Mouse (Mus musculus) hindbrain, embryonic 13.5 days (tissue): ENCODE measurements around the gene Als2cr12. TPM values are rescaled to one million over a fixed set of nuclear protein-coding genes. Genes with fewer than 3 reads are reported as not detected.
"Not testable (repeated sequence)": the region's sequence is repeated elsewhere in the genome, so short reads cannot be mapped to it uniquely, and the experiment has no call there.

Experiments used
- ATAC-seq: fragments of 200-750 bp; cut with Nextera tagmentation; 2 replicates; pipeline ENCODE4 v1.8.0; 2017; ENCODE audit warnings: moderate TSS enrichment; ENCODE audit not compliant: low FRiP score
- H3K27ac ChIP-seq: fragments of 300-500 bp; sonication (generic); 2 replicates; pipeline ENCODE4 v1.5.1; 2015; ENCODE audit warnings: inconsistent platforms, mild to moderate bottlenecking, moderate library complexity
- H3K27me3 ChIP-seq: fragments of 300-500 bp; sonication (generic); 2 replicates; pipeline ENCODE4 v1.6.1; 2015; ENCODE audit warnings: mild to moderate bottlenecking, inconsistent platforms
- H3K36me3 ChIP-seq: fragments of 300-500 bp; sonication (generic); 2 replicates; pipeline ENCODE4 v1.6.1; 2015; ENCODE audit warnings: mild to moderate bottlenecking, inconsistent platforms
- H3K4me1 ChIP-seq: fragments of 300-500 bp; sonication (generic); replicated peaks from 2 replicates; pipeline ENCODE4 v1.6.1; 2015; ENCODE audit warnings: inconsistent platforms
- H3K4me2 ChIP-seq: fragments of 300-500 bp; sonication (generic); 2 replicates; pipeline ENCODE4 v1.6.1; 2015; ENCODE audit warnings: inconsistent platforms, mild to moderate bottlenecking, moderate library complexity
- H3K4me3 ChIP-seq: fragments of 300-500 bp; sonication (generic); 2 replicates; pipeline ENCODE4 v1.5.1; 2015; ENCODE audit warnings: mild to moderate bottlenecking, inconsistent platforms
- H3K9ac ChIP-seq: fragments of 300-500 bp; sonication (generic); 2 replicates; pipeline ENCODE4 v1.6.1; 2015; ENCODE audit warnings: mild to moderate bottlenecking, inconsistent platforms
- H3K9me3 ChIP-seq: fragments of 300-500 bp; sonication (generic); 2 replicates; pipeline ENCODE4 v1.6.1; 2016; ENCODE audit warnings: inconsistent platforms
- WGBS: fragments of 180-500 bp; shearing (Covaris S2); methylation state at CpG from one replicate; pipeline ENCODE4 v1.1.7; 2015; 5-methylcytosine and 5-hydroxymethylcytosine counted together
- polyA plus RNA-seq: library from polyadenylated mRNA; unstranded; fragments of >200 nt; fragmentation: Nextera tagmentation; extraction: Ambion mirVana; gene quantifications from 2 replicates; pipeline ENCODE4 v1.2.1, GENCODE M21; 2015

Gene Als2cr12
- polyA plus RNA-seq, 1 experiment from 2014 or later, result not detected

- H3K36me3 ChIP-seq, result no peaks in the 10 kb centered on the region
Measured at GRCm38 (mm10) chr1:58668191-58668590, 27.6 kb downstream of the Als2cr12 start.

GRCm38 (mm10) chr1:58663365-58663764 is 32.4 kb downstream of the Als2cr12 start:
- not testable (repeated sequence) for H3K27me3 ChIP-seq, H3K9me3 ChIP-seq, H3K9ac ChIP-seq, H3K36me3 ChIP-seq, H3K4me3 ChIP-seq, H3K4me1 ChIP-seq, H3K4me2 ChIP-seq, ATAC-seq, H3K27ac ChIP-seq
- WGBS, result 95% methylated on average over 3 of the region's 3 CpGs

More at GRCm38 (mm10) chr1:58668191-58668590, 27.6 kb downstream of the Als2cr12 start:
- no peak for ATAC-seq
- Histone ChIP-seq H3K27me3 (no peaks in the 10 kb centered on the region), H3K4me2 (no peak overlapping the region), H3K9ac (no peak overlapping the region), H3K4me1 (no peaks in the 10 kb centered on the region), H3K27ac (no peak overlapping the region), H3K9me3 (no peaks in the 10 kb centered on the region), H3K4me3 (no peak overlapping the region)
- 85% methylated on average over 5 of the region's 5 CpGs for WGBS

- not testable (repeated sequence) for H3K27me3 ChIP-seq, H3K36me3 ChIP-seq, H3K4me1 ChIP-seq, H3K27ac ChIP-seq, H3K9ac ChIP-seq, H3K9me3 ChIP-seq, ATAC-seq, H3K4me3 ChIP-seq, H3K4me2 ChIP-seq
- 90% methylated on average over 5 of the region's 5 CpGs for WGBS
Measured at GRCm38 (mm10) chr1:58662671-58663070, 33.1 kb downstream of the Als2cr12 start.

- H3K27me3 ChIP-seq, result no peaks in the 10 kb centered on the region
- 2% methylated on average over 37 of the region's 37 CpGs for WGBS
- H3K27ac ChIP-seq, result no peak overlapping the region
- ATAC-seq, result peak; percentile 77
- no peaks in the 10 kb centered on the region for H3K36me3 ChIP-seq
- peak overlapping the region; percentile 57 for H3K4me3 ChIP-seq
- H3K4me1 ChIP-seq, result no peaks in the 10 kb centered on the region; the same call in 1 of the 2 replicates
- peak overlapping the region; percentile 79 for H3K4me2 ChIP-seq
- peak overlapping the region; percentile 79 for H3K9ac ChIP-seq
- H3K9me3 ChIP-seq, result no peaks in the 10 kb centered on the region
Measured at GRCm38 (mm10) chr1:58652480-58653403, 43.0 kb downstream of the Als2cr12 start.

GRCm38 (mm10) chr1:58651571-58652456 is 44.0 kb downstream of the Als2cr12 start:
- not testable (repeated sequence) for H3K27me3 ChIP-seq, H3K36me3 ChIP-seq, ATAC-seq, H3K9me3 ChIP-seq, H3K4me1 ChIP-seq, H3K27ac ChIP-seq
- peak overlapping the region; percentile 79 for H3K4me2 ChIP-seq
- 0 out of 2 replicates have a peak overlapping the region, but pooled peaks have one; percentile 79 for H3K9ac ChIP-seq
- H3K4me3 ChIP-seq, result peak overlapping the region; percentile 57
- WGBS, result 86% methylated on average over 17 of the region's 17 CpGs

GRCm38 (mm10) chr1:58628847-58629246 is 66.9 kb downstream of the Als2cr12 start:
- H3K27me3 ChIP-seq, H3K4me3 ChIP-seq, ATAC-seq, H3K36me3 ChIP-seq, H3K27ac ChIP-seq, H3K9me3 ChIP-seq, H3K4me2 ChIP-seq, H3K9ac ChIP-seq, H3K4me1 ChIP-seq: not testable (repeated sequence)
- 88% methylated on average over 2 of the region's 2 CpGs for WGBS

GRCm38 (mm10) chr1:58621996-58622748 is 73.6 kb downstream of the Als2cr12 start:
- Histone ChIP-seq H3K36me3 (no peaks in the 10 kb centered on the region), H3K4me1 (no peaks in the 10 kb centered on the region; the same call in 1 of the 2 replicates), H3K4me3 (no peak overlapping the region), H3K27ac (no peak overlapping the region), H3K4me2 (no peak overlapping the region), H3K9me3 (no peaks in the 10 kb centered on the region), H3K9ac (no peak overlapping the region), H3K27me3 (no peaks in the 10 kb centered on the region)
- no peak for ATAC-seq
- WGBS, result 68% methylated on average over 7 of the region's 7 CpGs

- H3K4me1 ChIP-seq, result no peaks in the 10 kb centered on the region; the same call in none of the 2 replicates
Measured at GRCm38 (mm10) chr1:58621251-58621650, 74.5 kb downstream of the Als2cr12 start.

GRCm38 (mm10) chr1:58618766-58619165 is 77.0 kb downstream of the Als2cr12 start:
- no peak for ATAC-seq
- Histone ChIP-seq H3K9ac (no peak overlapping the region), H3K36me3 (no peaks in the 10 kb centered on the region), H3K4me1 (no peaks in the 10 kb centered on the region; the same call in none of the 2 replicates), H3K4me3 (no peak overlapping the region), H3K27me3 (no peaks in the 10 kb centered on the region), H3K27ac (no peak overlapping the region), H3K4me2 (no peak overlapping the region), H3K9me3 (no peaks in the 10 kb centered on the region)
- 83% methylated on average over 2 of the region's 2 CpGs for WGBS

More at GRCm38 (mm10) chr1:58621251-58621650, 74.5 kb downstream of the Als2cr12 start:
- no peaks in the 10 kb centered on the region for H3K9me3 ChIP-seq
- H3K4me3 ChIP-seq, result no peak overlapping the region
- no peak overlapping the region for H3K9ac ChIP-seq
- no peaks in the 10 kb centered on the region for H3K36me3 ChIP-seq
- no peaks in the 10 kb centered on the region for H3K27me3 ChIP-seq
- ATAC-seq, result no peak
- 87% methylated on average over 3 of the region's 3 CpGs for WGBS
- no peak overlapping the region for H3K27ac ChIP-seq
- H3K4me2 ChIP-seq, result no peak overlapping the region

- 75% methylated on average over 6 of the region's 6 CpGs for WGBS
- H3K27me3 ChIP-seq, result no peaks in the 10 kb centered on the region
- H3K4me2 ChIP-seq, result no peak overlapping the region
- H3K9me3 ChIP-seq, result no peaks in the 10 kb centered on the region
- no peak overlapping the region for H3K9ac ChIP-seq
- H3K4me1 ChIP-seq, result no peaks in the 10 kb centered on the region; the same call in none of the 2 replicates
- H3K27ac ChIP-seq, result no peak overlapping the region
- H3K36me3 ChIP-seq, result no peaks in the 10 kb centered on the region
- ATAC-seq, result no peak
- H3K4me3 ChIP-seq, result no peak overlapping the region
Measured at GRCm38 (mm10) chr1:58617978-58618668, 77.7 kb downstream of the Als2cr12 start.

- H3K9me3 ChIP-seq, result no peaks in the 10 kb centered on the region
- no peak overlapping the region for H3K4me3 ChIP-seq
- 54% methylated on average over 5 of the region's 5 CpGs for WGBS
- H3K36me3 ChIP-seq, result no peaks in the 10 kb centered on the region
- H3K27me3 ChIP-seq, result no peaks in the 10 kb centered on the region
- no peak overlapping the region for H3K27ac ChIP-seq
- H3K9ac ChIP-seq, result no peak overlapping the region
- no peak for ATAC-seq
- no peak overlapping the region for H3K4me2 ChIP-seq
- no peaks in the 10 kb centered on the region; the same call in none of the 2 replicates for H3K4me1 ChIP-seq
Measured at GRCm38 (mm10) chr1:58617076-58617475, 78.7 kb downstream of the Als2cr12 start.
